Mouse (Mus musculus): Measurements from ENCODE around the gene Atp6v1a. TPM values are rescaled to one million over a fixed set of nuclear protein-coding genes. Genes with fewer than 3 reads are reported as not detected.

Gene Atp6v1a
- total and polyA plus RNA-seq, 2 experiments from 2014 or later, result 161 to 183 TPM

- WGBS, result 94% methylated on average over 2 of the region's 2 CpGs
- Histone ChIP-seq H3K4me1 (ENCODE audit: insufficient read depth, low read length) (no peaks in the 10 kb centered on the region), H3K36me3 (ENCODE audit: insufficient read depth, low read length) (peaks cover 52% of the 10 kb centered on the region), H3K9ac (replicated peaks; ENCODE audit: low read length) (no peak overlapping the region), H3K27ac (no peak overlapping the region), H3K4me2 (ENCODE audit: low read depth, low read length) (no peak overlapping the region), H3K27me3 (ENCODE audit: insufficient read depth, low read length) (no peaks in the 10 kb centered on the region), H3K9me3 (ENCODE audit: low read length) (no peaks in the 10 kb centered on the region), H3K4me3 (ENCODE audit: low read length) (no peak overlapping the region)
- ATAC-seq, result no peak
- no peak for DNase-seq (ENCODE audit: low spot score)
- no peak for TF ChIP-seq CTCF (IDR thresholded peaks at IDR 0.05; ENCODE audit: low read depth)
These were observed 34.3 kb downstream of the Atp6v1a start for GRCm38 (mm10) chr16:44105211-44105610.

- DNase-seq (ENCODE audit: low spot score) (no peak), ATAC-seq (no peak)
- no peak overlapping the region for H3K4me3 ChIP-seq (ENCODE audit: low read length)
- no peaks in the 10 kb centered on the region for H3K9me3 ChIP-seq (ENCODE audit: low read length)
- H3K4me1 ChIP-seq (ENCODE audit: insufficient read depth, low read length), result no peaks in the 10 kb centered on the region
- no peak overlapping the region for H3K9ac ChIP-seq (replicated peaks; ENCODE audit: low read length)
- peaks cover 47% of the 10 kb centered on the region for H3K36me3 ChIP-seq (ENCODE audit: insufficient read depth, low read length)
- H3K27me3 ChIP-seq (ENCODE audit: insufficient read depth, low read length), result no peaks in the 10 kb centered on the region
- no peak overlapping the region for H3K4me2 ChIP-seq (ENCODE audit: low read depth, low read length)
- TF ChIP-seq CTCF (IDR thresholded peaks at IDR 0.05; ENCODE audit: low read depth), result no peak
- H3K27ac ChIP-seq, result no peak overlapping the region
- 90% methylated on average over 18 of the region's 18 CpGs for WGBS
These were observed 35.4 kb downstream of the Atp6v1a start for GRCm38 (mm10) chr16:44103806-44104766.

GRCm38 (mm10) chr16:44102925-44103324, 36.6 kb downstream of the Atp6v1a start:
- DNase-seq (ENCODE audit: low spot score) (no peak), ATAC-seq (no peak)
- Histone ChIP-seq H3K36me3 (ENCODE audit: insufficient read depth, low read length) (peaks cover 52% of the 10 kb centered on the region), H3K4me1 (ENCODE audit: insufficient read depth, low read length) (no peaks in the 10 kb centered on the region), H3K9ac (replicated peaks; ENCODE audit: low read length) (no peak overlapping the region), H3K4me3 (ENCODE audit: low read length) (no peak overlapping the region), H3K4me2 (ENCODE audit: low read depth, low read length) (no peak overlapping the region), H3K27ac (no peak overlapping the region), H3K27me3 (ENCODE audit: insufficient read depth, low read length) (no peaks in the 10 kb centered on the region), H3K9me3 (ENCODE audit: low read length) (no peaks in the 10 kb centered on the region)
- peak; percentile 27; the same call in 1 of the 2 replicates for TF ChIP-seq CTCF (IDR thresholded peaks at IDR 0.05; ENCODE audit: low read depth)
- 88% methylated on average over 2 of the region's 2 CpGs for WGBS

- peaks cover 50% of the 10 kb centered on the region for H3K36me3 ChIP-seq (ENCODE audit: insufficient read depth, low read length)
- no peaks in the 10 kb centered on the region for H3K9me3 ChIP-seq (ENCODE audit: low read length)
- H3K4me2 ChIP-seq (ENCODE audit: low read depth, low read length), result no peak overlapping the region
- no peak overlapping the region for H3K9ac ChIP-seq (replicated peaks; ENCODE audit: low read length)
- no peaks in the 10 kb centered on the region for H3K27me3 ChIP-seq (ENCODE audit: insufficient read depth, low read length)
- DNase-seq (ENCODE audit: low spot score), result no peak
- no peak for TF ChIP-seq CTCF (IDR thresholded peaks at IDR 0.05; ENCODE audit: low read depth)
- ATAC-seq, result no peak
- H3K27ac ChIP-seq, result no peak overlapping the region
- 91% methylated on average over 12 of the region's 12 CpGs for WGBS
- H3K4me1 ChIP-seq (ENCODE audit: insufficient read depth, low read length), result no peaks in the 10 kb centered on the region
- H3K4me3 ChIP-seq (ENCODE audit: low read length), result no peak overlapping the region
These were observed 38.3 kb downstream of the Atp6v1a start for GRCm38 (mm10) chr16:44101181-44101710.

- no peak overlapping the region for H3K4me3 ChIP-seq (ENCODE audit: low read length)
- DNase-seq (ENCODE audit: low spot score) (no peak), ATAC-seq (no peak)
- no peaks in the 10 kb centered on the region for H3K9me3 ChIP-seq (ENCODE audit: low read length)
- peaks cover 56% of the 10 kb centered on the region for H3K36me3 ChIP-seq (ENCODE audit: insufficient read depth, low read length)
- H3K27me3 ChIP-seq (ENCODE audit: insufficient read depth, low read length), result no peaks in the 10 kb centered on the region
- WGBS, result 95% methylated on average over 7 of the region's 7 CpGs
- no peak for TF ChIP-seq CTCF (IDR thresholded peaks at IDR 0.05; ENCODE audit: low read depth)
- no peak overlapping the region for H3K4me2 ChIP-seq (ENCODE audit: low read depth, low read length)
- no peak overlapping the region for H3K27ac ChIP-seq
- H3K4me1 ChIP-seq (ENCODE audit: insufficient read depth, low read length), result no peaks in the 10 kb centered on the region
- no peak overlapping the region for H3K9ac ChIP-seq (replicated peaks; ENCODE audit: low read length)
These were observed 40.1 kb downstream of the Atp6v1a start for GRCm38 (mm10) chr16:44099377-44099776.

- no peak overlapping the region for H3K9ac ChIP-seq (replicated peaks; ENCODE audit: low read length)
- no peaks in the 10 kb centered on the region for H3K4me1 ChIP-seq (ENCODE audit: insufficient read depth, low read length)
- WGBS, result 75% methylated on average over 2 of the region's 2 CpGs
- H3K27me3 ChIP-seq (ENCODE audit: insufficient read depth, low read length), result no peaks in the 10 kb centered on the region
- no peak overlapping the region for H3K27ac ChIP-seq
- peaks cover 43% of the 10 kb centered on the region for H3K36me3 ChIP-seq (ENCODE audit: insufficient read depth, low read length)
- DNase-seq (ENCODE audit: low spot score), result no peak
- no peak for ATAC-seq
- no peak overlapping the region for H3K4me2 ChIP-seq (ENCODE audit: low read depth, low read length)
- no peak overlapping the region for H3K4me3 ChIP-seq (ENCODE audit: low read length)
- no peak for TF ChIP-seq CTCF (IDR thresholded peaks at IDR 0.05; ENCODE audit: low read depth)
- H3K9me3 ChIP-seq (ENCODE audit: low read length), result no peaks in the 10 kb centered on the region
These were observed 51.9 kb downstream of the Atp6v1a start for GRCm38 (mm10) chr16:44087650-44088049.
